Mouse (Mus musculus) bone marrow macrophage, adult 2 months (primary cell): ENCODE data around the gene Ppfia2. TPM values are rescaled to one million over a fixed set of nuclear protein-coding genes. Genes with fewer than 3 reads are reported as not detected.

Experiments
- H3K27ac ChIP-seq: 2 replicates; pipeline ENCODE4 v1.5.1; 2012; ENCODE audit warnings: low read depth, low read length; ENCODE audit not compliant: insufficient read depth
- H3K4me1 ChIP-seq: 2 replicates; pipeline ENCODE4 v1.6.1; 2012; ENCODE audit warnings: low read length; ENCODE audit not compliant: control insufficient read depth, insufficient read depth
- H3K4me3 ChIP-seq: 2 replicates; pipeline ENCODE4 v1.5.1; 2012; ENCODE audit warnings: mild to moderate bottlenecking, low read length, moderate library complexity; ENCODE audit not compliant: insufficient read depth
- CTCF ChIP-seq: IDR thresholded peaks from 2 replicates; pipeline ENCODE4 v1.5.1; 2012; ENCODE audit warnings: low read depth, mild to moderate bottlenecking, low read length, moderate library complexity
- POLR2A ChIP-seq: IDR thresholded peaks from 2 replicates; pipeline ENCODE4 v1.6.1; 2012; ENCODE audit warnings: mild to moderate bottlenecking, low read depth, low read length, borderline replicate concordance
- polyA plus RNA-seq: library from polyadenylated mRNA; stranded (reverse); fragments of >200 nt; gene quantifications from 2 replicates; pipeline ENCODE4 v1.2.4, GENCODE M21; 2012; ENCODE audit not compliant: missing spikeins, insufficient read depth, insufficient read length

The Ppfia2 gene
- not detected in 2 replicates for polyA plus RNA-seq

GRCm38 (mm10) chr10:106469855-106470532 lies at the start of gene Ppfia2:
Gene Ppfia2 (plus strand): TSS chr10:106470339.
- Histone ChIP-seq H3K4me1 (no peaks in the 10 kb centered on the region), H3K27ac (no peak within 1 kb of the TSS), H3K4me3 (peak within 1 kb of the TSS; percentile 23; the same call in 1 of the 2 replicates)
- TF ChIP-seq POLR2A (no peak), CTCF (no peak)

- TF ChIP-seq CTCF (no peak), POLR2A (no peak)
- Histone ChIP-seq H3K4me1 (no peaks in the 10 kb centered on the region), H3K27ac (no peak overlapping the region), H3K4me3 (no peak overlapping the region)
These were observed 1.0 kb upstream of the Ppfia2 start for GRCm38 (mm10) chr10:106468956-106469721.

GRCm38 (mm10) chr10:106470533-106471205 lies 530 bp downstream of the Ppfia2 start:
- H3K4me3 ChIP-seq, result peak overlapping the region; percentile 23; the same call in 1 of the 2 replicates
- H3K27ac ChIP-seq, result no peak overlapping the region
- no peaks in the 10 kb centered on the region for H3K4me1 ChIP-seq
- no peak for TF ChIP-seq CTCF
- no peak for TF ChIP-seq POLR2A

GRCm38 (mm10) chr10:106509281-106510165 lies 39.4 kb downstream of the Ppfia2 start:
- Histone ChIP-seq H3K4me1 (no peaks in the 10 kb centered on the region), H3K4me3 (no peak overlapping the region), H3K27ac (no peak overlapping the region)
- TF ChIP-seq CTCF, result no peak
- TF ChIP-seq POLR2A, result no peak

- no peaks in the 10 kb centered on the region for H3K4me1 ChIP-seq
- H3K4me3 ChIP-seq, result no peak overlapping the region
- TF ChIP-seq CTCF (no peak), POLR2A (no peak)
- H3K27ac ChIP-seq, result no peak overlapping the region
These were observed 95.9 kb downstream of the Ppfia2 start for GRCm38 (mm10) chr10:106566036-106566435.

GRCm38 (mm10) chr10:106585026-106585425 lies 114.9 kb downstream of the Ppfia2 start:
- TF ChIP-seq CTCF (no peak), POLR2A (no peak)

GRCm38 (mm10) chr10:106585476-106586080 lies 115.4 kb downstream of the Ppfia2 start:
- no peaks in the 10 kb centered on the region for H3K4me1 ChIP-seq
- no peak overlapping the region for H3K27ac ChIP-seq
- TF ChIP-seq CTCF, result no peak
- TF ChIP-seq POLR2A, result no peak
- H3K4me3 ChIP-seq, result no peak overlapping the region

More at GRCm38 (mm10) chr10:106585026-106585425, 114.9 kb downstream of the Ppfia2 start:
- Histone ChIP-seq H3K4me3 (no peak overlapping the region), H3K4me1 (no peaks in the 10 kb centered on the region), H3K27ac (no peak overlapping the region)

- no peak overlapping the region for H3K27ac ChIP-seq
- TF ChIP-seq POLR2A, result no peak
- TF ChIP-seq CTCF, result no peak
- no peaks in the 10 kb centered on the region for H3K4me1 ChIP-seq
- H3K4me3 ChIP-seq, result no peak overlapping the region
These were observed 117.7 kb downstream of the Ppfia2 start for GRCm38 (mm10) chr10:106587817-106588216.
